Mouse (Mus musculus): Measurements from ENCODE around the gene Ddit4. TPM values are rescaled to one million over a fixed set of nuclear protein-coding genes. Genes with fewer than 3 reads are reported as not detected.
A peak's percentile ranks its signal among the peaks of the same experiment; 100 is the strongest.
"Not testable (repeated sequence)": the region's sequence is repeated elsewhere in the genome, so short reads cannot be mapped to it uniquely, and the experiment has no call there.

Gene Ddit4
- 10 to 100 TPM; 22.1 to 74.4 (median 55.6) TPM for total RNA-seq (2022)

GRCm38 (mm10) chr10:59951211-59952151 lies at the start of gene Ddit4:
Gene Ddit4 (minus strand): TSS chr10:59951834.
- DNase-seq (ENCODE audit: low spot score) = peak; percentile 100

GRCm38 (mm10) chr10:59999057-59999456 lies 47.4 kb upstream of the Ddit4 start:
- DNase-seq (ENCODE audit: low spot score) = no peak

- peak; percentile 92 for DNase-seq (ENCODE audit: low spot score)
Measured at GRCm38 (mm10) chr10:59997591-59997990, 46.0 kb upstream of the Ddit4 start.

GRCm38 (mm10) chr10:59995889-59996288 lies 44.3 kb upstream of the Ddit4 start:
- DNase-seq (ENCODE audit: low spot score) = peak; percentile 60

GRCm38 (mm10) chr10:59993813-59994212 lies 42.2 kb upstream of the Ddit4 start:
- not testable (repeated sequence) for DNase-seq (ENCODE audit: low spot score)

- DNase-seq (ENCODE audit: low spot score) = no peak
Measured at GRCm38 (mm10) chr10:59992024-59992423, 40.4 kb upstream of the Ddit4 start.

- DNase-seq (ENCODE audit: low spot score) = peak; percentile 60
Measured at GRCm38 (mm10) chr10:59991262-59991880, 39.7 kb upstream of the Ddit4 start.

GRCm38 (mm10) chr10:59990393-59990792 lies 38.8 kb upstream of the Ddit4 start:
- DNase-seq (ENCODE audit: low spot score) = no peak

GRCm38 (mm10) chr10:59988036-59988435 lies 36.4 kb upstream of the Ddit4 start:
- peak; percentile 78 for DNase-seq (ENCODE audit: low spot score)

- no peak for DNase-seq (ENCODE audit: low spot score)
Measured at GRCm38 (mm10) chr10:59982379-59982873, 30.8 kb upstream of the Ddit4 start.

GRCm38 (mm10) chr10:59981792-59982191 lies 30.2 kb upstream of the Ddit4 start:
- DNase-seq (ENCODE audit: low spot score) = peak; percentile 67

- DNase-seq (ENCODE audit: low spot score) = no peak
Measured at GRCm38 (mm10) chr10:59981336-59981735, 29.7 kb upstream of the Ddit4 start.

- DNase-seq (ENCODE audit: low spot score) = peak; percentile 65
Measured at GRCm38 (mm10) chr10:59980815-59981244, 29.2 kb upstream of the Ddit4 start.

- DNase-seq (ENCODE audit: low spot score) = peak; percentile 87
Measured at GRCm38 (mm10) chr10:59978873-59979743, 27.5 kb upstream of the Ddit4 start.

GRCm38 (mm10) chr10:59978401-59978800 lies 26.8 kb upstream of the Ddit4 start:
- DNase-seq (ENCODE audit: low spot score) = no peak

- DNase-seq (ENCODE audit: low spot score) = no peak
Measured at GRCm38 (mm10) chr10:59977715-59978343, 26.2 kb upstream of the Ddit4 start.

- no peak for DNase-seq (ENCODE audit: low spot score)
Measured at GRCm38 (mm10) chr10:59977141-59977540, 25.5 kb upstream of the Ddit4 start.

- no peak for DNase-seq (ENCODE audit: low spot score)
Measured at GRCm38 (mm10) chr10:59974786-59975185, 23.2 kb upstream of the Ddit4 start.

GRCm38 (mm10) chr10:59974191-59974664 lies 22.6 kb upstream of the Ddit4 start:
- DNase-seq (ENCODE audit: low spot score) = peak; percentile 96

- DNase-seq (ENCODE audit: low spot score) = no peak
Measured at GRCm38 (mm10) chr10:59973400-59973799, 21.8 kb upstream of the Ddit4 start.

- DNase-seq (ENCODE audit: low spot score) = no peak
Measured at GRCm38 (mm10) chr10:59972999-59973398, 21.4 kb upstream of the Ddit4 start.
